Mouse (Mus musculus): ENCODE results near the gene Miga1.
"Not testable (repeated sequence)": the region's sequence is repeated elsewhere in the genome, so short reads cannot be mapped to it uniquely, and the experiment has no call there.

Miga1 gene

GRCm38 (mm10) chr3:152321765-152322547, 18.3 kb downstream of the Miga1 start:
- no peak for DNase-seq (ENCODE audit: low spot score in 2 of 2)

- no peak for DNase-seq (ENCODE audit: low spot score in 2 of 2)
Observed at GRCm38 (mm10) chr3:152320972-152321645, 19.1 kb downstream of the Miga1 start.

GRCm38 (mm10) chr3:152316447-152317173, 23.6 kb downstream of the Miga1 start:
- not testable (repeated sequence) for DNase-seq (ENCODE audit: low spot score in 2 of 2)

DNA sequence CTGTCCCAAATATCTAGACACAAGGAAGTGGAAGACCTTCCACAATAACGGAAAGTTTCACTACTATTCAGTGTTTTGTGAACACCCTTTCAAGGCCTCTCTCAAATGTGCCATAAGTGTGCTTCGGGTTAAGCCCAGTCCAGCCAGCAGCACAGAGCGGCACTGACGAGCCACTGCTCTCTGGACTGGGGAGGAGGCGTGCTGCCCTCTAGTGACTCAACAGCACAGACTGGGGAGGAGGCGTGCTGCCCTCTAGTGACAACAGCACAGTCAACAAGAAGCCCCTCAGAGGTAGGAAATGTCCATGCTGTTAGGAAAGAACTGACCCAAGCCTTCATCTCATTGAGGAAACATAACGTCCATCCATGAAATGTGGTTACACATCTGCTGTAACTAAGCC, 24.6 kb downstream of the Miga1 start:
- peak; percentile 40 to 46 for DNase-seq (ENCODE audit: low spot score in 2 of 2)

- DNase-seq (ENCODE audit: low spot score in 2 of 2), result not testable (repeated sequence)
Observed at GRCm38 (mm10) chr3:152314666-152315065, 25.5 kb downstream of the Miga1 start.

GRCm38 (mm10) chr3:152309250-152309645, 31.0 kb downstream of the Miga1 start:
- DNase-seq (ENCODE audit: low spot score in 2 of 2), result no peak

GRCm38 (mm10) chr3:152308485-152309249, 31.5 kb downstream of the Miga1 start:
- no peak for DNase-seq (ENCODE audit: low spot score in 2 of 2)

GRCm38 (mm10) chr3:152305971-152306370, 34.2 kb downstream of the Miga1 start:
- no peak for DNase-seq (ENCODE audit: low spot score in 2 of 2)

DNA sequence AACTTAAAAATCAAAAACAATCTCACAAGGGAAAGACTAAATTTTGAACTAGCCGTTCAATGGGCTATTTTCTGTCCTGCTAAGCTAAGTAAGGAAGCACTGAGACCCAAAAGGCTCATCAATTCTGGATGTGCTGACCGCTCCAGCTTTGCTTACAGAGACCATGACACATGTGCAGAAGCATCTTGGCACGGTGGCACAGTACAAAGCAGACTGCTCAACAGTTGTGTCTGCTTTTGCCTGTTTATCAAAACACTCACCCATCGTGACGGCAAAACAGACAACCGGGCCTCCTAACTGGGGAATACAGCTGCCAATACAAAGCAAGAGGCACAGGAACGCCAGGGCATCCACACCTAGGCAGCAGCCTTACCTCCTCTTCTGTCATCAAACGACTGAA, 35.1 kb downstream of the Miga1 start:
- DNase-seq (ENCODE audit: low spot score in 2 of 2), result no peak

GRCm38 (mm10) chr3:152304093-152304815, 36.0 kb downstream of the Miga1 start:
- no peak for DNase-seq (ENCODE audit: low spot score in 2 of 2)

- no peak for DNase-seq (ENCODE audit: low spot score in 2 of 2)
Observed at GRCm38 (mm10) chr3:152302991-152303390, 37.2 kb downstream of the Miga1 start.

GRCm38 (mm10) chr3:152300376-152301337, 39.5 kb downstream of the Miga1 start:
- DNase-seq (ENCODE audit: low spot score in 2 of 2), result no peak

- DNase-seq (ENCODE audit: low spot score in 2 of 2), result no peak
Observed at GRCm38 (mm10) chr3:152295896-152296295, 44.3 kb downstream of the Miga1 start.

DNA sequence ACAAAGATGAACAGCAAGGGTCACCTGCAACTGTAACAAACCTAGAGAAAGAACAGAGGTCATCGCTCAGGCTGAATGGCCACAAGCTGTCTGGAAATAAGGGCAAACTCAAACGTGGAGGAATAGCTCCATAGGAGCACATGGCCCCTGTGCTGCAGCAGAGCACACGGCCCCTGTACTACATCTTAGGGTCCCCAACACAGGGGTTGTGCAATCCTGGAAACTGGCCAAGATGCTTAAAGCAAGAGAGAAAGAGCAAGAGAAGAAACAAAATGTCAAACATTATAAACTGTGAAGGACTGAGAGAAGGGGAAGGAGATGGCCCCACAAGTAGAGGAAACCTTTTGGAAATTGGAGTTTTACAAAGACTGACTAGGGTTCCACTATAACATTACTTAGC, 45.8 kb downstream of the Miga1 start:
- DNase-seq (ENCODE audit: low spot score in 2 of 2), result no peak

- no peak for DNase-seq (ENCODE audit: low spot score in 2 of 2)
Observed at GRCm38 (mm10) chr3:152293530-152294181, 46.6 kb downstream of the Miga1 start.

- DNase-seq (ENCODE audit: low spot score in 2 of 2), result no peak
Observed at GRCm38 (mm10) chr3:152291895-152292294, 48.3 kb downstream of the Miga1 start.

- no peak for DNase-seq (ENCODE audit: low spot score in 2 of 2)
Observed at GRCm38 (mm10) chr3:152290175-152290798, 49.9 kb downstream of the Miga1 start.

DNA sequence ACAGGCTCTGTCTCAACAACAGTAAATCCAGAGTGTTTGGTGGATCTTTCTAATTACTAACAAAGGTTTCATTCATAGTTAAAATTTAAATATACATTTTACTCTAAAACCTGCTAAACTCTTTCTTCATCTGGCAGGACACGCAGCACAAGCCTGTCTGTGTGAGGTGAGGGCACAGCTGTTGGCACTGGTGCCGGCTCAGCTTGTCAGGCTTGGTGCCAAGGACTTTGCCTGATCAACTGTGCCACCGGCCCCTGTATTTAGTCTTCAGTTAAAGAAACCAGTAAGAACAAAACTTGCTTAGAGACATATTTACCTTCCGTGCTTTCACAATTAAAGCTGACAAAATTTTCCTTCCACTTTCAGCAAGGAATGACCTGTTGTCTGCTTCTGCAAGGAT, 51.5 kb downstream of the Miga1 start:
- no peak for DNase-seq (ENCODE audit: low spot score in 2 of 2)

DNA sequence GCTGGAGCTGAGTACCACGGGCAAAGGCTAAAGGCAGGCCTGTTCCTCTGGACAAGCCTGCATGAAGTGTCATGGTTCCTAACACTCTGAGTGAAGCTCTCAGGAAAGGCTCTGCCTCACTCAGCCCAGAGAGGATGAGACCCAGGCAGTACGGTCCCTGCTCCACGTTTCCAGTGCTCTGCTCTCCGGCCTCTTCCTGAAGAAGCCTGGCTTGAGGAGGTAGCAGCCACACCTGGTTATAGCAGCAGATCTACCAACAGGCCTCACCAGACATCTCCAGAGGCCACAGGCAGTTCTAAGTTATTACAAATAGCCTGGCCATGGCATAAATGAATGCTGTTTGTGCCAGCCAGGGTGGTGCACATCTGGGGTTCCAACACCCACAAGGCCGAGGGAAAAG, 51.9 kb downstream of the Miga1 start:
- no peak for DNase-seq (ENCODE audit: low spot score in 2 of 2)
